Mouse (Mus musculus): Measurements from ENCODE around the gene Nfib. TPM values are rescaled to one million over a fixed set of nuclear protein-coding genes. Genes with fewer than 3 reads are reported as not detected.

The Nfib gene
- total and polyA plus RNA-seq, 3 experiments, result 0.04 to 0.11 (median 0.09) TPM

GRCm38 (mm10) chr4:82433926-82434705, 271.4 kb downstream of the Nfib start:
- Histone ChIP-seq H3K4me2 (ENCODE audit: insufficient read depth, low read depth, poor library complexity, severe bottlenecking) (no peak overlapping the region), H3K9me3 (replicated peaks; ENCODE audit: low read length) (no peaks in the 10 kb centered on the region), H3K4me1 (ENCODE audit: control insufficient read depth in 1 of 2, insufficient read depth in 2 of 2) (no peaks in the 10 kb centered on the region), H3K27ac (ENCODE audit: insufficient read depth, low read depth) (no peak overlapping the region), H3K36me3 (replicated peaks in 1 of 2; ENCODE audit: control insufficient read depth in 1 of 2, insufficient read depth in 1 of 2, low read length in 1 of 2) (no peaks in the 10 kb centered on the region), H3K9ac (ENCODE audit: insufficient read depth, low read depth) (no peak overlapping the region), H3K79me2 (replicated peaks; ENCODE audit: control insufficient read depth, extremely low read depth, insufficient read depth, poor library complexity, severe bottlenecking) (no peaks in the 10 kb centered on the region), H3K27me3 (replicated peaks) (no peaks in the 10 kb centered on the region), H3K4me3 (replicated peaks in 1 of 3; ENCODE audit: low read depth in 2 of 3, low read length in 2 of 3, poor library complexity in 1 of 3) (no peak overlapping the region)
- dilution Hi-C loops (cut with MboI; ENCODE audit: extremely low pct_ligation_motif_present, extremely low pct_unique_long_range_greater_than_20kb, low sequenced_read_pairs) (no loop called here), in situ Hi-C loops (cut with MboI; ENCODE audit: low pct_ligation_motif_present, low pct_unique_long_range_greater_than_20kb, low sequenced_read_pairs) (no loop called here)
- no peak for TF ChIP-seq POLR2A (IDR thresholded peaks at IDR 0.05; ENCODE audit: low read depth, low read length)
- TF ChIP-seq SMC3 (IDR thresholded peaks at IDR 0.05; ENCODE audit: low read depth, low read length), result no peak
- no peak for TF ChIP-seq ZNF384 (IDR thresholded peaks at IDR 0.05; ENCODE audit: low read depth, low read length)
- no peak for TF ChIP-seq SIN3A (IDR thresholded peaks at IDR 0.05; ENCODE audit: low read length)
- no peak for TF ChIP-seq NRF1 (IDR thresholded peaks at IDR 0.05; ENCODE audit: low read depth, low read length)
- TF ChIP-seq USF1 (IDR thresholded peaks at IDR 0.05; ENCODE audit: low read depth, low read length), result no peak
- TF ChIP-seq RAD21 (IDR thresholded peaks at IDR 0.05; ENCODE audit: low read depth, low read length), result no peak
- no peak for TF ChIP-seq CHD1 (IDR thresholded peaks at IDR 0.05; ENCODE audit: low read depth, low read length)
- TF ChIP-seq ZMIZ1 (IDR thresholded peaks at IDR 0.05; ENCODE audit: low read depth, low read length), result no peak
- TF ChIP-seq MXI1 (IDR thresholded peaks at IDR 0.05; ENCODE audit: low read depth, low read length), result no peak
- no peak for TF ChIP-seq ELF1 (IDR thresholded peaks at IDR 0.05; ENCODE audit: low read depth, low read length)
- no peak for TF ChIP-seq ETS1 (conservative IDR thresholded peaks at IDR 0.05; ENCODE audit: low read depth, low read length)
- TF ChIP-seq ZKSCAN1 (IDR thresholded peaks at IDR 0.05; ENCODE audit: borderline replicate concordance, low read depth, low read length), result no peak
- TF ChIP-seq RCOR1 (conservative IDR thresholded peaks at IDR 0.05; ENCODE audit: low read depth, low read length), result no peak
- no peak for TF ChIP-seq TCF12 (IDR thresholded peaks at IDR 0.05; ENCODE audit: low read depth, low read length)
- no peak for TF ChIP-seq USF2 (conservative IDR thresholded peaks at IDR 0.05; ENCODE audit: low read depth, low read length)
- no peak for TF ChIP-seq EP300 (IDR thresholded peaks at IDR 0.05; ENCODE audit: low read length)
- no peak for TF ChIP-seq NELFE (IDR thresholded peaks at IDR 0.05; ENCODE audit: low read depth, low read length)
- TF ChIP-seq JUND (conservative IDR thresholded peaks at IDR 0.05; ENCODE audit: low read depth, low read length), result no peak
- no peak for TF ChIP-seq IRF4 (IDR thresholded peaks at IDR 0.05; ENCODE audit: low read depth, low read length)
- no peak for DNase-seq (ENCODE audit: extremely low read depth)

GRCm38 (mm10) chr4:82431831-82432230, 273.7 kb downstream of the Nfib start:
- no peak overlapping the region for H3K4me2 ChIP-seq (ENCODE audit: insufficient read depth, low read depth, poor library complexity, severe bottlenecking)
- no peak overlapping the region for H3K27ac ChIP-seq (ENCODE audit: insufficient read depth, low read depth)
- no peaks in the 10 kb centered on the region for H3K36me3 ChIP-seq (replicated peaks in 1 of 2; ENCODE audit: control insufficient read depth in 1 of 2, insufficient read depth in 1 of 2, low read length in 1 of 2)
- TF ChIP-seq POLR2A (IDR thresholded peaks at IDR 0.05; ENCODE audit: low read depth, low read length) (no peak), JUND (conservative IDR thresholded peaks at IDR 0.05; ENCODE audit: low read depth, low read length) (no peak), TBP (conservative IDR thresholded peaks at IDR 0.05; ENCODE audit: low read depth, low read length) (no peak), ZC3H11A (IDR thresholded peaks at IDR 0.05; ENCODE audit: low read depth, low read length) (no peak), ZKSCAN1 (IDR thresholded peaks at IDR 0.05; ENCODE audit: borderline replicate concordance, low read depth, low read length) (no peak)
- H3K9me3 ChIP-seq (replicated peaks; ENCODE audit: low read length), result no peaks in the 10 kb centered on the region
- no peaks in the 10 kb centered on the region for H3K27me3 ChIP-seq (replicated peaks)
- no peak overlapping the region for H3K4me3 ChIP-seq (replicated peaks in 1 of 3; ENCODE audit: low read depth in 2 of 3, low read length in 2 of 3, poor library complexity in 1 of 3)
- no peaks in the 10 kb centered on the region for H3K4me1 ChIP-seq (ENCODE audit: control insufficient read depth in 1 of 2, insufficient read depth in 2 of 2)
- in situ Hi-C loops (cut with MboI; ENCODE audit: low pct_ligation_motif_present, low pct_unique_long_range_greater_than_20kb, low sequenced_read_pairs) (no loop called here), dilution Hi-C loops (cut with MboI; ENCODE audit: extremely low pct_ligation_motif_present, extremely low pct_unique_long_range_greater_than_20kb, low sequenced_read_pairs) (no loop called here)
- DNase-seq (ENCODE audit: extremely low read depth), result no peak
- no peaks in the 10 kb centered on the region for H3K79me2 ChIP-seq (replicated peaks; ENCODE audit: control insufficient read depth, extremely low read depth, insufficient read depth, poor library complexity, severe bottlenecking)
- H3K9ac ChIP-seq (ENCODE audit: insufficient read depth, low read depth), result no peak overlapping the region

All from CH12.LX (cell line).